Mouse (Mus musculus): ENCODE measurements around the gene Aifm1. TPM values are rescaled to one million over a fixed set of nuclear protein-coding genes. Genes with fewer than 3 reads are reported as not detected.

Gene Aifm1
- polyA plus RNA-seq, 1 experiment, result 36.7 TPM

GRCm38 (mm10) chrX:48455018-48455417, 58.3 kb downstream of the Aifm1 start:
- 34% methylated on average over 8 of the region's 9 CpGs for WGBS
- H3K4me1 ChIP-seq (ENCODE audit: control insufficient read depth, insufficient read depth, low read length), result no peaks in the 10 kb centered on the region
- H3K27me3 ChIP-seq (ENCODE audit: control insufficient read depth, insufficient read depth, low read length), result no peaks in the 10 kb centered on the region; the same call in 1 of the 2 replicates
- no peak overlapping the region for H3K4me3 ChIP-seq (replicated peaks; ENCODE audit: insufficient read depth, low read depth, low read length)
- no peak for DNase-seq
- no peak overlapping the region for H3K27ac ChIP-seq (ENCODE audit: insufficient read depth, low read length)
- no peak for TF ChIP-seq POLR2A (IDR thresholded peaks at IDR 0.05; ENCODE audit: borderline replicate concordance, insufficient read depth, low read length)

- no peak overlapping the region for H3K27ac ChIP-seq (ENCODE audit: insufficient read depth, low read length)
- H3K27me3 ChIP-seq (ENCODE audit: control insufficient read depth, insufficient read depth, low read length), result no peaks in the 10 kb centered on the region; the same call in 1 of the 2 replicates
- 14% methylated on average over 21 of the region's 21 CpGs for WGBS
- no peak for DNase-seq
- TF ChIP-seq POLR2A (IDR thresholded peaks at IDR 0.05; ENCODE audit: borderline replicate concordance, insufficient read depth, low read length) (no peak), CTCF (IDR thresholded peaks at IDR 0.05; ENCODE audit: borderline replicate concordance, insufficient read depth, low read depth, low read length) (no peak)
- H3K4me3 ChIP-seq (replicated peaks; ENCODE audit: insufficient read depth, low read depth, low read length), result no peak overlapping the region
- no peaks in the 10 kb centered on the region for H3K4me1 ChIP-seq (ENCODE audit: control insufficient read depth, insufficient read depth, low read length)
These were observed 58.9 kb downstream of the Aifm1 start for GRCm38 (mm10) chrX:48454495-48454878.

- DNase-seq, result no peak
- WGBS, result 6% methylated on average over 58 of the region's 91 CpGs
- Histone ChIP-seq H3K27me3 (ENCODE audit: control insufficient read depth, insufficient read depth, low read length) (no peaks in the 10 kb centered on the region; the same call in 1 of the 2 replicates), H3K4me3 (replicated peaks; ENCODE audit: insufficient read depth, low read depth, low read length) (no peak overlapping the region), H3K4me1 (ENCODE audit: control insufficient read depth, insufficient read depth, low read length) (no peaks in the 10 kb centered on the region), H3K27ac (ENCODE audit: insufficient read depth, low read length) (no peak overlapping the region)
- no peak for TF ChIP-seq POLR2A (IDR thresholded peaks at IDR 0.05; ENCODE audit: borderline replicate concordance, insufficient read depth, low read length)
- TF ChIP-seq CTCF (IDR thresholded peaks at IDR 0.05; ENCODE audit: borderline replicate concordance, insufficient read depth, low read depth, low read length), result no peak
These were observed 59.4 kb downstream of the Aifm1 start for GRCm38 (mm10) chrX:48453736-48454494.

GRCm38 (mm10) chrX:48452931-48453673, 60.3 kb downstream of the Aifm1 start:
- H3K4me3 ChIP-seq (replicated peaks; ENCODE audit: insufficient read depth, low read depth, low read length), result no peak overlapping the region
- no peak for DNase-seq
- H3K27ac ChIP-seq (ENCODE audit: insufficient read depth, low read length), result no peak overlapping the region
- no peaks in the 10 kb centered on the region; the same call in 1 of the 2 replicates for H3K27me3 ChIP-seq (ENCODE audit: control insufficient read depth, insufficient read depth, low read length)
- 4% methylated on average over 43 of the region's 71 CpGs for whole genome bisulfite sequencing
- no peaks in the 10 kb centered on the region for H3K4me1 ChIP-seq (ENCODE audit: control insufficient read depth, insufficient read depth, low read length)
- TF ChIP-seq POLR2A (IDR thresholded peaks at IDR 0.05; ENCODE audit: borderline replicate concordance, insufficient read depth, low read length) (no peak), CTCF (IDR thresholded peaks at IDR 0.05; ENCODE audit: borderline replicate concordance, insufficient read depth, low read depth, low read length) (no peak)

GRCm38 (mm10) chrX:48452231-48452890, 61.0 kb downstream of the Aifm1 start:
- no peak for TF ChIP-seq POLR2A (IDR thresholded peaks at IDR 0.05; ENCODE audit: borderline replicate concordance, insufficient read depth, low read length)
- TF ChIP-seq CTCF (IDR thresholded peaks at IDR 0.05; ENCODE audit: borderline replicate concordance, insufficient read depth, low read depth, low read length), result no peak
- Histone ChIP-seq H3K4me1 (ENCODE audit: control insufficient read depth, insufficient read depth, low read length) (no peaks in the 10 kb centered on the region), H3K27me3 (ENCODE audit: control insufficient read depth, insufficient read depth, low read length) (no peaks in the 10 kb centered on the region; the same call in 1 of the 2 replicates), H3K4me3 (replicated peaks; ENCODE audit: insufficient read depth, low read depth, low read length) (no peak overlapping the region), H3K27ac (ENCODE audit: insufficient read depth, low read length) (no peak overlapping the region)
- WGBS, result 49% methylated on average over 9 of the region's 9 CpGs
- DNase-seq, result no peak

GRCm38 (mm10) chrX:48449646-48450045, 63.7 kb downstream of the Aifm1 start:
- TF ChIP-seq POLR2A (IDR thresholded peaks at IDR 0.05; ENCODE audit: borderline replicate concordance, insufficient read depth, low read length), result no peak
- no peak for TF ChIP-seq CTCF (IDR thresholded peaks at IDR 0.05; ENCODE audit: borderline replicate concordance, insufficient read depth, low read depth, low read length)
- H3K4me3 ChIP-seq (replicated peaks; ENCODE audit: insufficient read depth, low read depth, low read length), result no peak overlapping the region
- H3K27me3 ChIP-seq (ENCODE audit: control insufficient read depth, insufficient read depth, low read length), result no peaks in the 10 kb centered on the region; the same call in 1 of the 2 replicates
- no peak for DNase-seq
- no peaks in the 10 kb centered on the region for H3K4me1 ChIP-seq (ENCODE audit: control insufficient read depth, insufficient read depth, low read length)
- WGBS, result 31% methylated on average over 10 of the region's 10 CpGs
- H3K27ac ChIP-seq (ENCODE audit: insufficient read depth, low read length), result no peak overlapping the region

GRCm38 (mm10) chrX:48444677-48445076, 68.7 kb downstream of the Aifm1 start:
- no peak overlapping the region for H3K27ac ChIP-seq (ENCODE audit: insufficient read depth, low read length)
- H3K27me3 ChIP-seq (ENCODE audit: control insufficient read depth, insufficient read depth, low read length), result no peaks in the 10 kb centered on the region
- no peak overlapping the region for H3K4me3 ChIP-seq (replicated peaks; ENCODE audit: insufficient read depth, low read depth, low read length)
- TF ChIP-seq CTCF (IDR thresholded peaks at IDR 0.05; ENCODE audit: borderline replicate concordance, insufficient read depth, low read depth, low read length) (no peak), POLR2A (IDR thresholded peaks at IDR 0.05; ENCODE audit: borderline replicate concordance, insufficient read depth, low read length) (no peak)
- 91% methylated on average over 4 of the region's 4 CpGs for WGBS
- no peak for DNase-seq
- no peaks in the 10 kb centered on the region for H3K4me1 ChIP-seq (ENCODE audit: control insufficient read depth, insufficient read depth, low read length)

All from cerebellum, adult 2 months (tissue).